Mouse (Mus musculus): ENCODE measurements around the gene Yipf2.

- TF ChIP-seq POLR2A (IDR thresholded peaks at IDR 0.05; ENCODE audit: borderline replicate concordance, low read depth, low read length) (no peak), CTCF (IDR thresholded peaks at IDR 0.05; ENCODE audit: low read depth, low read length) (no peak)
These were observed 45.9 kb downstream of the Yipf2 start, which contains the start of gene Carm1 for GRCm38 (mm10) chr9:21546789-21547074.

Measured in bone marrow macrophage, adult 2 months (primary cell).